Mouse (Mus musculus) liver, adult 2 months (tissue): ENCODE measurements around the gene Ubac2. TPM values are rescaled to one million over a fixed set of nuclear protein-coding genes. Genes with fewer than 3 reads are reported as not detected.
A peak's percentile ranks its signal among the peaks of the same experiment; 100 is the strongest.

Experiments used
- DNase-seq: peaks from one replicate; pipeline ENCODE4 v3.0.0-alpha.2; 2011; ENCODE audit warnings: low read depth, low spot score; ENCODE audit errors: extremely low read depth
- H3K27ac ChIP-seq: fragments of 200-500 bp; replicated peaks from 2 replicates; pipeline ENCODE4 v1.5.1; 2012; ENCODE audit warnings: low read depth, mild to moderate bottlenecking, control low read depth, inconsistent platforms, low read length; ENCODE audit not compliant: insufficient read depth
- H3K27me3 ChIP-seq: fragments of 200-500 bp; 2 replicates; pipeline ENCODE4 v1.6.1; 2012; ENCODE audit warnings: mild to moderate bottlenecking, moderate library complexity, low read length, inconsistent platforms; ENCODE audit not compliant: control insufficient read depth, insufficient read depth
- H3K36me3 ChIP-seq: fragments of 200-500 bp; 2 replicates; pipeline ENCODE4 v1.6.1; 2012; ENCODE audit warnings: low read length, inconsistent platforms; ENCODE audit not compliant: control insufficient read depth, insufficient read depth
- H3K4me1 ChIP-seq: fragments of 200-500 bp; 2 replicates; pipeline ENCODE4 v1.6.1; 2011; ENCODE audit warnings: low read length; ENCODE audit not compliant: control insufficient read depth, insufficient read depth
- H3K4me3 ChIP-seq: fragments of 200-500 bp; 2 replicates; pipeline ENCODE4 v1.5.1; 2011; ENCODE audit warnings: low read depth, mild to moderate bottlenecking, control low read depth, low read length, moderate library complexity; ENCODE audit not compliant: insufficient read depth
- H3K79me2 ChIP-seq: fragments of 200-500 bp; 2 replicates; pipeline ENCODE4 v1.6.1; 2012; ENCODE audit warnings: inconsistent platforms, mild to moderate bottlenecking, low read length, moderate library complexity; ENCODE audit not compliant: control insufficient read depth, insufficient read depth
- H3K9ac ChIP-seq: fragments of 200-500 bp; 2 replicates; pipeline ENCODE4 v1.6.1; 2012; ENCODE audit warnings: low read depth, mild to moderate bottlenecking, control low read depth, inconsistent platforms, low read length
- CTCF ChIP-seq: fragments of 200-500 bp; IDR thresholded peaks from 2 replicates; pipeline ENCODE4 v1.5.1; 2011; ENCODE audit warnings: low read depth, low read length, control low read depth
- POLR2A ChIP-seq: fragments of 200-500 bp; IDR thresholded peaks from 2 replicates; pipeline ENCODE4 v1.6.1; 2011; ENCODE audit warnings: low read length, control low read depth; ENCODE audit not compliant: insufficient read depth; ENCODE audit errors: extremely low read depth
- WGBS: fragments of 180-500 bp; shearing (Covaris S2); methylation state at CpG from one replicate; pipeline ENCODE4 v1.1.7; 2018; 5-methylcytosine and 5-hydroxymethylcytosine counted together
- polyA plus RNA-seq: library from polyadenylated mRNA; depleted of rRNA; stranded (reverse); fragments of >200 nt; gene quantifications from 2 replicates; pipeline ENCODE4 v1.2.3, GENCODE M21; 2012
- total RNA-seq: library from RNA; depleted of rRNA; stranded (reverse); fragments of >200 nt; gene quantifications from 2 replicates; pipeline ENCODE4 v1.2.3, GENCODE M21; 2014

Gene Ubac2
- total and polyA plus RNA-seq, 2 experiments = 20.3 to 49.4 TPM

DNA sequence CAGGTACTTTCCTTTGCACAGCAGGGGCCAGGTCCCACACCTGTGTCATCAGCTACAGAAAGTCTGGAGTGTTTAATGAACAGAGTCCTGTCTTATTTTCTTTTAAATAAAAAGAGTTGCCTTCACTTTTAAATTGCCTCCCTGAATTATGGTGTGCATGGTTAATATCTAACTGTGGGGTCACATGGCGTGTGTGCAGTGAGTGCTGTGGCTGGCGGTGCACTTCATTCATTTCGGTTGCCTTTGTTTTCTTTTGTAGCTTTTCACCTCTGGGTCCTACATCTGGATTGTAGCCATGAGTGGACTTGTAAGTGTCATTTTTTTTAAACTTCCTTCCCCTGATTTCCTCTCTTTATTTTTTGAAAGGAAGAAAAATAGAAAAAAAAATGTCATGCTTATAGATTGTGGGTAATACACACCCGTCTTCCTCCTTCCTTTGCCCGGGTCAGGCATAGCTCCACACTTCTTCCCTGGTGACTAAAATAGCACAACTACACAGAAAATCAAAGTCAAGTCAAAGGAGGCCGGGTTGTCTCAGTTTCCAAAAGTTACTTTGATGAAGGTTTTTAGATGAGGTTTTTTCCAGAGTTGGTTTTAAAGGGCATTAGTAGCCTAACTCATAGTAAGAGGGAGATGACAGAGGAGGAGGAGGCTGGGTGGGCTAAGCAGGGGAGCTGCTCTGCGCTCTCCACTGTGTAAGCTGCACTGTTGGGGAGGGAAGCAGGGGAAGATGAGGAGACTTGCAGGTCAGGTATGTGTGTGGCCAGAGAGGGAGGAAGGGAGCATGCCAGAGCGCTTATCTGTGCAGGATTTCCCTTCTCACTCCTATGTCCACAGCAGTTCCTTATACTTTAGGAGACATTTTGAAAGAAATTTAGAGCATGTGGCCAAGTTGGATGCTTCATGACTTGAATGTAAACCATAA, 104.9 kb downstream of the Ubac2 start:
- no peak overlapping the region; the same call in 1 of the 2 replicates for H3K27ac ChIP-seq
- H3K27me3 ChIP-seq = no peaks in the 10 kb centered on the region
- no peaks in the 10 kb centered on the region for H3K79me2 ChIP-seq
- peaks cover 4% of the 10 kb centered on the region; the same call in 1 of the 2 replicates for H3K4me1 ChIP-seq
- no peaks in the 10 kb centered on the region; the same call in 1 of the 2 replicates for H3K36me3 ChIP-seq
- DNase-seq = no peak
- WGBS = 51% methylated on average over 8 of the region's 8 CpGs
- H3K4me3 ChIP-seq = no peak overlapping the region
- no peak overlapping the region for H3K9ac ChIP-seq
- TF ChIP-seq POLR2A (no peak), CTCF (no peak)

DNA sequence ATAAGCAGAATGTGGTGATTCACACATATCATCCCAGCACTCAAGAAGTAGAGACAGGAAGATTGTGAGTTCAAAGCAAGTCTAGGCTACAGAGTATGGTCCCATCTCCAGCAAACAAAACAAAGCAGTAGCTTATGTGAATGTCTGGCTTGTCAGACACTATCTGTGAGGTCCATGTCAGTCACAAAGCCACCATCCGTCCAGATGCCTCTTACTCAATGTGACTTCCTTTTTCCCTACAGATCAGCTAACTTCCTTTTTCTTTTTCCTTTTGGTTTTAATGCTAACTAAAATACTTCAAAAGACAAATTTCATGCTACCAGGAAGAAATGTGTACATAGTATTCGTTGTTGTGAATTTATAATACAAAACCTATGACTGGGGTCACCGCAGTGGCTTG, 107.1 kb downstream of the Ubac2 start:
- TF ChIP-seq CTCF (no peak), POLR2A (no peak)
- H3K27ac ChIP-seq = no peak overlapping the region
- H3K4me1 ChIP-seq = peaks cover 8% of the 10 kb centered on the region
- no peaks in the 10 kb centered on the region; the same call in 1 of the 2 replicates for H3K36me3 ChIP-seq
- 78% methylated on average over 3 of the region's 3 CpGs for WGBS
- H3K27me3 ChIP-seq = no peaks in the 10 kb centered on the region
- H3K4me3 ChIP-seq = no peak overlapping the region
- H3K9ac ChIP-seq = no peak overlapping the region
- H3K79me2 ChIP-seq = no peaks in the 10 kb centered on the region
- peak; percentile 29 for DNase-seq

DNA sequence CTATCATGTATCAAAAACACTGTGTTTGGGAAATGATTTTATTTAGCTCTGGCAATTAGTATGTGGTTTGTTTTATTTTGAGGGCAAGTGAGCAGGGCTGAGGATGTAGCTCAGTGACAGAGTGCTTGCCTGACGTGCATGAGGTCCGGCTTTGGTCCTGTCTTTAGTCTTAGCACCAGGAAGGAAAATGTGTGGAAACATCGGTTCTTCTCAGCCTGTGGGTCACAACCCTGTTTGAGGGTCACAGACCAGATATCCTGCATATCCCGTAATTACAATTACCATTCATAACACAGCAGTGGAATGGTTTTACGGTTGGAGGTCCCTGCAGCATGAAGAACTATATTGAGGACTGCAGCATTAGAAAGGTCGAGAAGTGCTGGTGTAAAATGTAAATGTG, 107.6 kb downstream of the Ubac2 start:
- WGBS = 76% methylated on average over 6 of the region's 6 CpGs
- Histone ChIP-seq H3K27ac (no peak overlapping the region), H3K79me2 (no peaks in the 10 kb centered on the region), H3K4me3 (no peak overlapping the region), H3K36me3 (no peaks in the 10 kb centered on the region; the same call in 1 of the 2 replicates), H3K4me1 (peaks cover 8% of the 10 kb centered on the region), H3K9ac (no peak overlapping the region), H3K27me3 (no peaks in the 10 kb centered on the region)
- DNase-seq = no peak
- TF ChIP-seq POLR2A (no peak), CTCF (no peak)

DNA sequence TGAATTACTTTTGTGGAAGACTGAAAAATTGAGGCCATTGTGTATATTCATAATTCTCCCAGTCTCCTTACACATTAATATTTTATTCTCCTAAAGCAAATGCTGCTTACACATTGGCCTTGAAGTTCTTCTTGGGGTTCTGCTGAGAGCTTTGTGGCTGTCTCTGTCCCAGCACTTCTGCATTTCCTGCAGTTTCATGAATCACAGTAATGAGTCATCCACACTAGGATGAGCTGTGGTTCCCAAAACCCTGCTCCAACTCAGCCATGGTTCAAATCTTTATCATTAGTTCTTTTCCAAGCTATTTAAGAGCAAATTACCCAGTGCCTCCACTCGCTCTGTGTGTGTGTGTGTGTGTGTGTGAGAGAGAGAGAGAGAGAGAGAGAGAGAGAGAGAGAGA, 108.9 kb downstream of the Ubac2 start:
- H3K79me2 ChIP-seq = no peaks in the 10 kb centered on the region

DNA sequence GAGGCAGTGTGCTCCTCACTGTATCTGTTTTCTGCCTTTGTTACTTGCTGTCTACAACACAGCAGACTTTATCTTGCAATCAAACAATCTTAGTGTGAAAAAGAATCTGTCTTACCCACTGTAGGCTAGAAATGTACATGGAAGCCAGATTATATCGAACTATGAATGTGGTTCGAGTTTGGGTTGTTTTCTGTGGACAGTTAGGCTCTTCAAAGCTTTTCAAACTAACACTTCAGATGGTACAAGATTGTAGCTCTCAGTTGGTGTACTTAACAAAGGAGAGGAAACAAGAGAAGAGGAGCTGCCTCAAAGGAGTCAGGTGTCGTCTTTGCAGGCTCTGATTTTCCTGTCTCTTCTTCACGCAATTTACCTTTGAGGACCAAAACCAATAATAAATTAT, 109.3 kb downstream of the Ubac2 start:
- Histone ChIP-seq H3K9ac (no peak overlapping the region), H3K27me3 (no peaks in the 10 kb centered on the region), H3K36me3 (no peaks in the 10 kb centered on the region; the same call in 1 of the 2 replicates), H3K4me1 (peaks cover 11% of the 10 kb centered on the region), H3K27ac (no peak overlapping the region), H3K4me3 (no peak overlapping the region), H3K79me2 (no peaks in the 10 kb centered on the region)
- TF ChIP-seq CTCF (no peak), POLR2A (no peak)
- 88% methylated on average over 4 of the region's 4 CpGs for WGBS
- DNase-seq = no peak

More for the DNA sequence above, 108.9 kb downstream of the Ubac2 start:
- DNase-seq = peak; percentile 24
- H3K27me3 ChIP-seq = no peaks in the 10 kb centered on the region
- 90% methylated on average over 1 of the region's 1 CpGs for WGBS
- no peak overlapping the region for H3K9ac ChIP-seq
- H3K27ac ChIP-seq = no peak overlapping the region
- H3K36me3 ChIP-seq = no peaks in the 10 kb centered on the region; the same call in 1 of the 2 replicates
- H3K4me3 ChIP-seq = no peak overlapping the region
- TF ChIP-seq POLR2A (no peak), CTCF (no peak)
- peaks cover 9% of the 10 kb centered on the region for H3K4me1 ChIP-seq

DNA sequence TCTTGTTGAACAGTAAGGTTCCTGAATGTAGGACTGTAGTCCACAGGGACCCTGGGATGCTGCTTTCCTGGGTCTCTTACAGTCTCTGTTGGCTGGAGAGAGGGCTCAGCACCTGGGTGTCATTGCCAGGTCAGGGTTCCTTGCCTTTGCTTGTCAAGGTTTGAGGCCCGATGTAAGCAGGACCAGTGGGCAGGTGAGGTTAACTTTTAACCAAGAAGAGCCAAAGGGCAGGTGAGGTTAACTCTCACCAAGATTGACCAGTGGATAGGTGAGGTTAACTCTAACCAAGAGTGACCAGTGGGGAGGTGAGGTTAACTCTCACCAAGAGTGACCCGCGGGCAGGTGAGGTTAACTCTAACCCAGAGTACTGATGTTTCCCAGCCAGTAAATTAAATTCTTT, 110.9 kb downstream of the Ubac2 start:
- Histone ChIP-seq H3K9ac (no peak overlapping the region), H3K79me2 (no peaks in the 10 kb centered on the region), H3K27me3 (no peaks in the 10 kb centered on the region), H3K4me1 (peaks cover 9% of the 10 kb centered on the region; the same call in 1 of the 2 replicates), H3K36me3 (no peaks in the 10 kb centered on the region), H3K4me3 (no peak overlapping the region), H3K27ac (no peak overlapping the region)
- TF ChIP-seq POLR2A = no peak
- peak; percentile 40 for DNase-seq
- WGBS = 50% methylated on average over 3 of the region's 3 CpGs
